ENCODE assay signal across 8 mouse cellular contexts in genomic region chr2:160000449-160000848, GRCm38 (mm10).
DNase-seq lines count a peak whose midpoint lies in the region; ATAC-seq lines count a peak whose summit lies in the region.

No protein-coding gene starts in this region.

- H3K4me3 ChIP-seq in forebrain, embryonic 14.5 days (ENCODE audit: low read depth, low read length) = no peak overlapping the region
- H3K4me3 ChIP-seq in forebrain, embryonic 13.5 days = no peak overlapping the region

- no peak overlapping the region for H3K9ac ChIP-seq in forebrain, embryonic 14.5 days (ENCODE audit: low read length)
- no peak overlapping the region for H3K9ac ChIP-seq in forebrain, embryonic 13.5 days

- no peak overlapping the region for H3K4me2 ChIP-seq in forebrain, embryonic 14.5 days (ENCODE audit: low read length)
- H3K4me2 ChIP-seq in forebrain, embryonic 13.5 days = no peak overlapping the region

- 75% methylated on average over 4 of the region's 4 CpGs for WGBS in forebrain, embryonic 14.5 days
- WGBS in forebrain, embryonic 13.5 days = 71% methylated on average over 4 of the region's 4 CpGs

- peak; percentile 33 for DNase-seq in forebrain, embryonic 14.5 days (ENCODE audit: low spot score)
- peak; percentile 10 for DNase-seq in layer of hippocampus, adult 9-10 months (ENCODE audit: low spot score)
- DNase-seq in layer of hippocampus, postnatal 36 days = no peak
- DNase-seq in NIH3T3 (ENCODE audit: low read depth) = peak; percentile 61
- DNase-seq in kidney, postnatal 36 days = peak; percentile 15 to 46
- DNase-seq in T-cell, adult 2 months (ENCODE audit: low spot score) = no peak
- DNase-seq in gastrocnemius, postnatal 10 days = no peak

- no peaks in the 10 kb centered on the region for H3K27me3 ChIP-seq in forebrain, embryonic 14.5 days (replicated peaks; ENCODE audit: control insufficient read depth, insufficient read depth, low read length)
- H3K27me3 ChIP-seq in forebrain, embryonic 13.5 days = no peaks in the 10 kb centered on the region

- no peak overlapping the region for H3K27ac ChIP-seq in forebrain, embryonic 14.5 days (ENCODE audit: low read depth, low read length)
- H3K27ac ChIP-seq in forebrain, embryonic 13.5 days = no peak overlapping the region

- no peaks in the 10 kb centered on the region for H3K36me3 ChIP-seq in forebrain, embryonic 14.5 days (ENCODE audit: control insufficient read depth, insufficient read depth, low read length)
- H3K36me3 ChIP-seq in forebrain, embryonic 13.5 days (ENCODE audit: poor library complexity, severe bottlenecking) = no peaks in the 10 kb centered on the region

- no peaks in the 10 kb centered on the region for H3K4me1 ChIP-seq in forebrain, embryonic 14.5 days (ENCODE audit: control insufficient read depth, insufficient read depth, low read length)
- no peaks in the 10 kb centered on the region for H3K4me1 ChIP-seq in forebrain, embryonic 13.5 days

- no peak for ATAC-seq in forebrain, embryonic 14.5 days
- no peak for ATAC-seq in forebrain, embryonic 13.5 days

- no peaks in the 10 kb centered on the region for H3K9me3 ChIP-seq in forebrain, embryonic 14.5 days (replicated peaks; ENCODE audit: control insufficient read depth, low read length)
- H3K9me3 ChIP-seq in forebrain, embryonic 13.5 days (replicated peaks) = no peaks in the 10 kb centered on the region

Comparison
In these comparisons a context has a peak if more than half of its experiments do, and no peak if none do; other contexts are left out.
1. DNase-seq: peak in forebrain, embryonic 14.5 days (single experiment), layer of hippocampus, adult 9-10 months (single experiment), NIH3T3 (single experiment) and kidney, postnatal 36 days (2 of 2); none in layer of hippocampus, postnatal 36 days (0 of 2), T-cell, adult 2 months (single experiment) and gastrocnemius, postnatal 10 days (single experiment).